Mouse (Mus musculus): ENCODE results near the gene Cmtr1.
"Not testable (repeated sequence)": the region's sequence is repeated elsewhere in the genome, so short reads cannot be mapped to it uniquely, and the experiment has no call there.

Gene Cmtr1

DNA sequence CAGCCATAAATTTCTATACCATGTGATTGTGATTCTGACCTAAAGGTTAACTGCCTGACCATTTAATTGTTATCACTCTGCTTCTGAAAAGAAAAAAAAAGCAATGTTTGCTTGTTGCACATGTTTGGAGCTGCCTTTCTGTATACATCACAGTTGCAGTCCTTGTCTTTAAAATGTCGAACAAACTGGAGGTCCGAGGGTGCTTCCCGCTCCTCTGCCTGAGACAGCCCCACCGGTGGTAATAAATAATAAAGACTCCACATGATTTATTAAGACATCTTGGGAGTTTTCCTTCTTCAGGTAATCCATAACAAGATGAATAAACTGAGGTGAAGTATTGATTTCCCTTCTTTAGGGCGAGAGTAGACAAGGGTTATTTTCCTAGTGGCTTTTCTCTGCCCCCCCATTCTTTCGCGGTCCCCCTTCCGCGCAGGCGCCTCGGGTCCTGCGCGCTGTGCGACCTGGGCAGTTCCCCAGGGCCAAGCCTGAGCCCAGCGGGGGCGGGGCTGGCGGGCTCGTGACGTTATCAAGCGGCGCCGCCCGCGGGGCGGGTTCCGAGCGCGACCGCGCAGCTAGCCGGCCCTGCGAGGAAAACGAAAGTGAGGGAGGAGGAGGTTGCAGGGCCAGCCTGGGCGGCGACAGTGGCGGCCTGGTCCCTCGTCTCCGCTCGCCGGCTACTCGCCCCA, at the start of gene Cmtr1:
TSS of gene Cmtr1 (plus strand) at position 520 of the 686 bp plus-strand sequence.
- peak; percentile 95 to 98 for DNase-seq

DNA sequence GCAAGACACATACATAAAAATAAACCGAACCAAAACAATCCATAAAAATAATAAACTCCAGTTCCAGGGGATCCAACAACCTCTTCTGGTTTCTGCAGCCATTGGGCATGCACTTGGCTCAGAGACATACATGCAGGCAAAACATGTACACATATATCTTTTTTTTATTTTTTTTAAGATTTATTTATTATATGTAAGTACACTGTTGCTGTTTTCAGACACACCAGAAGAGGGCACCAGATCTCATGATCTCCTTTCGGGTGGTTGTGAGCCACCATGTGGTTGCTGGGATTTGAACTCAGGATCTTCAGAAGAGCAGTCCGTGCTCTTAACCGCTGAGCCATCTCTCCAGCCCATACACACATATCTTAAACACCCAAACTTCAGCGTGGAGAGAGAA, 46.9 kb upstream of the Cmtr1 start:
- not testable (repeated sequence) for DNase-seq

DNA sequence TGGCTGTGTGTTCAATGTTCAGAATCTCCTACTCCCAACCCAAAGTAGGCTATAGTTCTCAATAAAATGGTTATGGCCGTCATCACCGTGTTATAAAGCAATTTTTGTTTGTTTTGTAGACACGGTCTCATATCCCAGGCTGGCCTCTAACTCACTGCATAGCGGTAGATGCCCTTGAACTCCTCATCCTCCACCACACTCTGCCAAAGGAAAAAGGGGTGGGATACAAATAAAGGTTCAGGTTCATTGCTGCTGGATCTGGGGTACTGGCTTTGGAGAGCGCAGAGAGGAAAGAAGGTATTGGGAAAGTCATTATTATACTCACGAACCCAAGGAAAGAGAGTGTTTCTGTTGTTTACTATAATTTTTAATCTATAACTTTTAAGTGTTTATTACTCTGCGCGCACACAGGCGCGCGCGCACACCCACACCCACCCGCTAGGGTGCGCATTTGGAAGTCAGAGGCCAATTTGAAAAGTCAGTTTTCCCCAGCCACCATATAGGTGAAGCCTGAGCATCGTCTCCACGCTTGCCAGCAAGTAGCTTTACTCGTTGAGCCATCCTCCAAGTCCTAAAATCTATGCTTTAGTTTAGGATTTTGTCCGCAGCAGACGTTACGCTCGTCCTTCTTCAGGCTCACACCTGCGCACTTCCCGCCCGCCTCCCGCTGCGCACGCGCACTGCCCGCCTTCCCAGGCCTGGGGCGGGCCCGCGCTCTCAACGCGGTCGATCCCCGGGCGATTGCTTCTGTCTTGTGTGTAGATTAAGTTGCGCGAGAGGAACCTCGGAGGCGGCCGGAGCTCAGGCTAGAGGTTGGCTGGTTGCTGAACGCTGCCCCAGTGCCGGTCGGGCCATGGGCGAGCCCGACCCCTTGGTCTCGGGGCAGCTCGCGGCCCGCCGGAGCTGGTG, 46.0 kb upstream of the Cmtr1 start, which contains the start of the genes Rnf8 and Gm28043:
TSS of gene Rnf8 (plus strand) at position 676 of the 909 bp plus-strand sequence.
TSS of gene Gm28043 (plus strand) at position 762 of the 909 bp plus-strand sequence.
- DNase-seq, result peak; percentile 94 to 96

DNA sequence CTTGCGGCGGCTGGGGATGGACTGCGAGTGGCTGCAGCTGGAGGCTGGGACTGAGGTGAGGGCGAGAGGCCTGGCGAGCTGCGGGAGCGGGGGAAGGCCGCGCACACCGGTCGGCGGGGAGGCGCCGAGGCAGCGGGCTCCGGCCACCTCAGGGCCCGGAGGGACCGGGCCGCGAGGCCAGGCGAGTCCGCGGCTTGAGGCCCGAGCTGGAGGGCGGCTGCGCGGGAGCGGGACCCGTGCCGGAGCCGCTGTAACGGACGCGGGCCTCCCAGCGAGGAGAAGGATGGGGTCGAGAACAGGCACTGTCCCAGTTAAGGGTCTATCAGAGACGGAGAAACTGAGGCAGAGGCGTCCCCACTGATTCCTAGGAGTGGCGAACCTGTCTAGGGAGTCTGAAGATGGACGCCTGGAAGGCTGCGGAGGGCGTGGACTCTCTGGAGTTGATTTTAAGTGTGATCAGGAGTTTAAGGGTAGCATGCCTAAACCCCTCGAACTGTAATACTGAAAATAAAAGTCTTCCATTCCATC, 45.3 kb upstream of the Cmtr1 start:
- no peak for DNase-seq

DNA sequence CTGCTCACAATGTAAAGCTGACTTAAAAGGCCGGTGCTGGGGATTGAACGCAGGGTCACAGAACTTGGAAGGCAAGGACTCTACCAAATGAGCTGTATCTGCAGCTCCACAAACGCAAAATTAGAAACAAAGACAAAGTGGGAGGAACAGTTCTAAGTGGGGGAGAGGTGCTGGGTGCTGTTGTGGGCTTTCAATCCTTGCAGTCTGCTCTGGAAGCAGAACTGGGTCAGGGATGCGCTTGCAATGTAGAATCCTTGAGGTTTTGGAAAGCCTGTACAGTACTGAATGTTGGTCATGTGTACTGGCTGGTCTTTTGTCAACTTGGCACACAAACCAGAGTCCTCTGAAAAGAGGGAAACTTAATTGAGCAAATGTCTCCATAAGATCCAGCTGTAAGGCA, 44.8 kb upstream of the Cmtr1 start:
- no peak for DNase-seq

DNA sequence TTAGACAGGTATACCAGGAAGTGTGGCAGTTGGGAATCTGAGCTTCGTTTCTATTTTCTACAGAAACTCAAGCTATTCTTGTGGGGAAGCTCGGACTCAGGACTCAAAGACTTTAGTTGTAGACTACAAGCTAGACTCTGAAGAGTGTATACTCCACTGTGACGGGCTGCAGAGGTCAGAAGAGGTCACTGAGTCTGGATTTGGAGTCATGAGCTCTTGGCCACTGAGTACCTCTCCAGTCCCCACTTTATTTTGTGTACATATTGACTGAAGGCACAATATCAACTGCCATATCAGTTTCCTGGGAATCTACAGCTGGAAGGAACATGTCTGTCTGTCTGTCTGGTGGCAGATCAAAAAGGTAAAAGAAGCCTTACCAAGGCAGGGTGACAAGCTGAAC, 41.2 kb upstream of the Cmtr1 start:
- DNase-seq, result no peak

DNA sequence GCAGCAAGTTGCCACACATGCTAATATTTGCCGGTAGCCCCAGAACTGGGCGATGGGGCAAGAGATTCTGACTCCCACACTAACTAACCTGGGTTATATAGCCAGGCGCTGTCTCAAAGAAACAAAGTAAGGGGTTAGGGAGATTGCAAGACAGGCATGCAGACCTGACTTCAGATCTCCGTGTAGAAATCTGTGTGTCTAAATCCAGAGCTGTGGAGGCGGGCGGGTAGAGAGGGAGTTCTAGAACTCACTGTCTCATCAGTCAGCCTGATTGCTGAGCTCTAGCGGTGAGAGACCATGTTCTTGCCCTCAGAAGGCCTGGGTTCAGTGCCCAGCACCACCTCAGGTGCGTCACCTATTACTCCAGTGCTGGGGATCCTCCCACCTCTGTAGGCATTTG, 36.9 kb upstream of the Cmtr1 start:
- DNase-seq, result no peak

DNA sequence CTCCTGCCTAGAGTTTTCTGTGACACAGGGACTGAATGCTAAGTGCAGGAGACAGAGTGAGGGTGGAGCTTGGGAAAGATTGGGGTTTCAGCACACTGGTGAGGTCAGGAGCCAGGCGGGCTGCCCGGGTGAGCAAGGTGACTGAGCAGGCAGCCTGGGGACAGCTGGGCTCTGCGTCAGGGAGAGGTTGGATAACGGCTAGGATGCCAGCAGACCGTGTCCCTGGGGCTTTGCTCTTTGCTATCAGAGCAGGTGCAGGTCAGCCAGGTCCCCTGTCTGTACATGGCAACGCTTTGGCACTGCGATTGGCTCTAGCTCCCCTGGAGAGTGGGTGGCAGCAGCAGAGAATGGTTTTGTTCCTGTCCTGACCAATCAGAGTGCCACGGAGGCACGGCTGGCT, 33.1 kb upstream of the Cmtr1 start:
- no peak for DNase-seq

DNA sequence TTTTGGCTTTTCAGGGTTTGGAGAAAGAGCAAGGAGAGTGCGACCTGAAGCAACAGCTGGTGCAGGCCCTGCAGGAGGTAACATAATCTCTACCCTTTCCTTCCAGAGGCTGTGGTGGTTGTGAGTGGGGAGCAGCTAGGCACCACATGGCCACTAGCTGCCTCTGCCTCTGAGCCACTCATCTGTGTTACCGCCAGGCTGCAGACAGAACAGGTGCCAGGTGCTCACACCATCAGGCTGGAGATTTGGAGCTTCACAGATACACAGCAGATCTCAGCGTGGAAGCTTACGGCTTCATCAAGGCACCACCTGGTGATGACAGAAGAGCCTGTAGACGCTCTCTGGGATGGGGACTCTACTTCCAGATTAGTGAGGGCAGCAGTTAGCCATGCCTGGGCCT, 31.4 kb upstream of the Cmtr1 start:
- DNase-seq, result peak; percentile 46 to 47

DNA sequence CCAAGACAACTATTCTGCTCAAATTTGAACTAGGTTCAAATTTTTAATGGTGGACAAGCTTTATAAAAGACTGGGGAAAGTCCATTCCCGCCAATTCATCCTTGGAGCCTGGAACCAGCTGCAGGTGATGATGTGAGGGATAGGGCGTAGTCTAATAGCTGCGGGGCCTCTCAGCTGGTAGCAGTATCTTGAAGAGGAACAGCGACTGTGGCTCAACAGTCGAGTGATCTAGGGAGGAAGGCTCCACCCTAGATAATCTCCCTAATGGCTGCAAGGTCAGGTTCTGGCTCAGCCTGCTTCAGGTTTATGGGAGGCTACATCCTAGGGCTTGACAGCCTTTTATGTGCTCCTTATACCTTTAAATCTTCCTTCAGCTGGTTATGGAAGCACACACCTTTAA, 30.8 kb upstream of the Cmtr1 start:
- no peak for DNase-seq

DNA sequence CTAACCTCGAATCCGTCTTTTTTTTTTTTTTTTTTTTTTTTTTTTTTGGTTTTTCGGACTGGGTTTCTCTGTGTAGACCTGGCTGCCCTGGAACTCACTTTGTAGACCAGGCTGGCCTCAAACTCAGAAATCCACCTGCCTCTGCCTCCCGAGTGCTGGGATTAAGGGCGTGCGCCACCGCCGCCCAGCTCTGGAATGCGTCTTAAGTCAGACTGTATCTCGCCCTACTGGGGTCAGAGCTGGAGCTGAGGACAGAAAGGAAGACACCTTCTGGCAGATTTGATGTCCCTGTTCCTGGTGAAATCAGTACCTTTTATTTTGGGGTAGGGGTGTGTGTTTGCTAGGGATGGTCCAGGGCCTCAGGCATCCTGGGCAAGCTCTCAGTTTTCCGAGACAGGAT, 28.1 kb upstream of the Cmtr1 start:
- no peak for DNase-seq

DNA sequence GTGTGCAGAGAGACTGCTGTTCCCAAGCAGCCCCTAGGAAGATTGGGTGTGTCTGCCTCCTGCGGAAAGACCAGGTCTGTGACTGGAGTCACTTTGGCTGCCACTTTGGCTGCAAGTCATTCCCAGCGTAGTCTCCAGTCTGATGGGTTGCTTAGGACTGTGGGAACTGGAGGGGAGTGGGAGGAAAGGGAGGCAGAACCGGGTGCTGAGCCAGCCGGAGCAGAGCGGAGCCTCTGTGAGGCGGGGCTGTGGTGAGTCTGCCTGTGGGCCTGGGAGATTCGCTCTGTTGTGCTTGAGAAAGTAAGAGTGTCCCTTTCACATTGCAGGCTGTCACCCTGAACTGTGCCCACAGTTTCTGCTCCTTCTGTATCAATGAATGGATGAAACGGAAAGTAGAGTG, 24.9 kb upstream of the Cmtr1 start:
- DNase-seq, result no peak

DNA sequence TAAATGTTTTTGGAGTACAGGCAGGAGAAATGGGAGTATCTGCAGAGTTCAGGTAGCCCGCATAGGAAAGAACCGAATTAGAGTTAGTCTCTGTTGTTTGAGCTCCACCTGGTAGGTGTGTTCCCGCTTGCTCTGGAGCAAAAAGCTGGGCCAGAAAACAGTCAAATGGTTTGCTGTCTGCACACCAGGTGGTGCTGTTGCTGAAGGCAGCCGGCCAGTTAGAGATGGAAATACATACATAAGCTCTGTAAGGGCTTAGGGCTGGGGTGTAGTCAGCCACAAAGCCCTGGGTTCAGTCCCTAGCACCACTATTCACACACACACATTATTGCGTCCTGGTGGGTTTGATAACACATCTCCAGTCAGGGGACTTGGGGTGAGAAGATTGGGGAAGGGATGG, 24.3 kb upstream of the Cmtr1 start:
- DNase-seq, result peak; percentile 75

DNA sequence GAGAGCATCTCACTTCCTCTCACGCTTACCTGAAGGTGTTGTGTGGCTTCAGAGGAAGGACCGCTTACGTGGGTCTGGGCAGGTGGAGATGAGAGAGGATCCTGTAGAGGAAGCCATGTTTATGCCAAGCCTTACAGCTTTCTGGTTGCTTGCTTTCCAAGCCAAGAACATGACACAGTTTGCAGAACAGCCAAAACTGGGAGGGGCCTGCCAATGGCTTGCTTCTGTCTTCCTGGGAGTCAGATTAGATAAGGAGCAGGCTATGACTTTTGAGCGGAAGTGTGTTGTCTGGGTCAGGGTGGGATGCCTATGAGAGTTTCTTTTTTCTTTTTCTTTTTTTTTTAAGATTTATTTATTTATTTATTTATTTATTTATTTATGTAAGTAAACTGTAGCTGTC, 23.0 kb upstream of the Cmtr1 start:
- no peak for DNase-seq

DNA sequence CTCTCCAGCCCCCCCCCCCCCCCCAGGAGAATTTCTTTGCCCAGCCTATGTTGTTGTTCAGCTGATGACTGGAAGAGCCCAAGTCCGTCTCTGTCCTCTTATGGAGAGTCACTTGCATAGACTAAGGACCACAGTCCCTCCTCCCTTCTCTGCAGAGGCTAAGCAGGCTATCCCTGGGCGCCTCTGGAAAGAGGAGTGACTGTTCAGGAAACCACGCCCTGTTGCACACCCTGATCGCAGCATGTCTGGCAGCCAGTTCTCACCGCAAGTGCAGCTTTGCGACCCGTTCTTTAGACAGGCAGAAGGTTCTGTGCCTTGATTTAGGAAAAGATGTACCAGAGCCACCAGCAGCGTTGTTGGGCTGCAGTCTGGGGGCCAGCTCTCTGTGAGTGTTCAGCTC, 22.5 kb upstream of the Cmtr1 start:
- no peak for DNase-seq

DNA sequence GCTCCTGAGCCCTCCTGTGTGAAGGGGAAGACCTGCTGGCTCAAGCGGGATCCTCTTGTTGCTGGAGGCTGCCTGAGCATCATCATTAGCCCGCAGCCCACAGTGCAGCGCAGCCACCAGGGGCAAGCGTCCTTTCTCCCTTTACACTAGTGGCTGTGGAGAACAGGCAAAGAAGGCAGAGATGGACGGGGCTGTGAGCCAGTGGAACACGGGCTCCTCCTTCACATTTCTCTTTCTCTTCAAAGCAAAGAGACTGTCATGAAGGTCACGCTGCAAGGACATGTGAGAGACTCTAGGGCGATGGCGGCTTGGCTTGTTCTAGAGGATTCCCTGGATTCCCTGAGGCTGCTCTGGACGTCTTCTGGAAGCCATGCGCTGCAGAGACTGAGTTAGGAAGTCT, 19.4 kb upstream of the Cmtr1 start:
- no peak for DNase-seq

DNA sequence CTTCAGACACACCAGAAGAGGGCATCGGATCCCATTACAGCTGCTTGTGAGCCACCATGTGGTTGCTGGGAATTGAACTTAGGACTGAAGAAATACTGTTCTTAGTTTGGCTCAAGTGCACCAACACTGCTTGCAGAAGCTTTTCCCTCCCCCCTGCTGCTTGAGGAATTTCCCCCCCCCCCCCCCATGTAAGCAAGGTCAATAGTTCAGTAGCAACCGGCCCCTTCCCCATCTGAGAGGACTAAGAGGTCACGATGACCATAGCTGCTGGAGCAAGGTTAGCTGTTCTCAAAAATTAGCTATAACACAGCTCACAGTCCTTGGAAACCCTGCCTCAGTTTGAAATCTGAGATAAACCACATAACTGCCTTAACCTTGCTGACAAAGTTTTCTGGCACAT, 18.2 kb upstream of the Cmtr1 start:
- DNase-seq, result no peak

DNA sequence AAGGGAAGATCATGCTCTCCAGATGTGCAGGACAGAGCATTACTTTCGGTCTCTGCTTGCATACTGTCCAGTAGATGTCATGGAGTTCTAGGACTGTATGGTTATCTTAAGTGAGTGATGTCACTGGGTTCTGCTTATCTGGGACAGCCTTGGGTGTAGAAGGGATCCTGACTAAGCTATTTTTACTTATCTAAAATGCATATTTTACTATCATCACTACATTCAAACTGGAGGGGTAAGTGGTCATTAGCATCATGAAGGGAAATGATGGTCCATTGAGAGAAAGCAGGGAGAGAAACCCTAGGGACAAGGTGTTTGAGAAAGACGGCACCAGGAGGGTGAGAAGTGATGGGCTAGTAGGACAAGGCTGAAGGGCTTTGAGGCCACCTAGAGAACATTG, 2.1 kb upstream of the Cmtr1 start:
- DNase-seq, result no peak

DNA sequence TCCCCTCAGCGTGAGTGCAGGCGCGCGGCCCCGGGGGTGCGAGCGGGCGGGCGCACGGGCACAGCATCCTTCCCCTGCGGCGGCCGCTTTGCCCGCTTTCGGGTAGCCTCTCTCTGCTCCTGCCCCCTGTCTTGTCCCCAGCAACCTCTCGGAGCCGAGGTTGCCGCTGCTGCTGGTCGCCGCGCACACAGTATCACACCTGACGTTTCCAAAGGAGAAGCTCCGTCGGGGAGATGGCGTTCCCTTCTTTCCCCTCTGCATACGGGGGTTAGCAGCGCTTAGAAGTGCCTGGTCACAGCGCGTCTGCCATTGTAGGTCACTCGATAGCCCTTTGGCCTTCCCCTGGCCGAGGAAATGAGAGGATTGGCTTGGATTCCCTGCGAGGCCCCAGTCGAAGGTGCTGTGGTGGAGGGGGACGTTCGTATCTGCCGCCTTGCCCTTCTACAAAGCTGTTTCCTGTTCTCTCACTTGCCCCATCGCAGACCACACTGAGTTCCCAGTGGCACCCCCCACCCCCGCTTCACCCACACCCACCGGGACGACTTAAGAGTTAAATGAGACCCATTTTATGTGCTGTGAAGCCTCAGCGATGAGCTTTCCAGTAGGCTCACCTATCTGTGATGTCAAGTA, 482 bp downstream of the Cmtr1 start:
- DNase-seq, result peak in 1 of 2 experiments; percentile 25

DNA sequence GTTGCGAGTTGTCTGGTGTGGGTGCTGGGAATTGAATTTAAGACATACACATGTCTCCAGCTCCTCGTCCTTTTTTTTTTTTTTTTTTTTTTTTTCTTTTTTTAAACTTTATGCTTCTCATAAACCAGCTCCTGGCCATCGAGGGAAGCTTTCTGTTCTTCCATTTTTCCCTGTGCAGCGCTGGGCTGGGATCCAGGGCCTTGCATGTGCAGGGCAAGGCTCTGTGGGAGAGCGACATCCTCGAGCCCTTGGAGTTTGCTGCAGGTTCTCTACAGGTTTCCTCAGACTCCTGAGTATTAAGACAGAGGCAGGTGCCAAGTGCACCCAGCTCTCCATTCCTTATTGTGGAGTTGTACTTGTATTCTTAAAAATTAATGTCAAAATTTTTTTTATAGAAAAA, 1.8 kb downstream of the Cmtr1 start:
- peak; percentile 35 to 42 for DNase-seq

DNA sequence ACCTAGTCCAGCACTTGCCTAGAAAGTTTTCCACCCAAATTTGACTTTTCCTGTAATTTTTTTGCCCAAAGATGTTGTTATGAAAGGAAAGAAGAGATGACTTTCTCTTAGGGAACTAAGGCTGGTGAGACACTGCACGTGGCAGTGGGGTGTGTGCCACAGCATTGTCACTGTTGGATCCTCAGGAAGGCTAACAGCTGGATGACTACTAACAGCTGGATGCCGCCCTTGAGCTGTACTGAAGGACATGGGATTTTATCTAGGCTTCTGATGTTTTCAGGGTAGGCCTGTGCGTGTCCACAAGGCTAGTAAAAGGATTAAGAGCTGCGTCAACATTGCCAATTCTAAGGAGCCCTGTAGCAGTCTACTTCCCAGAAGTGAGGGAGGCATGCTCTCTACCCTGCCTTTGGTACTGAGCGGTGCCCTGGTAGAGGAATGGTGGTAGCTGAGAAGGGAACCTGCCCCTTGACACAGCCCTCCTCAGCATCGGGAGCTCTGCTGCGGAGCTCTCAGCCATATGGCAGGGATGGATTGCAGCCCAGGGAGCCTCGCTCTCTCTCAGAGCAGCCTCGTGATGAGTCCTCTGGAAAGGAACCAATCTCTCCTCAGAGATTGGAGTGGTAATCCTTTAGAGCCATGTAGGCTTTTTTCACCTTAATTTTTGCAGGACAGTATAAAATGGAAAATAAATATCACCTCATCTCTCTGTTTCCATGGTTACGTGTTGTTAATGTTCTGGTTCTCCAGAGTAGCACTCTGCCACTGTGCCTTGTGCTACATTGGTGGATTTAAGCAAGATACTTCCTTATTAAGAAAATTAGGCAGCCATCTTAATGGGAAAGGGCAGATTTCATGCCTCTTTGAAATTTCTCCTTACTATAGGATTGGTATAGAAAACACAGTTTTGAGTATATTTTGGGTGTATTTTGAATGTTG, 7.9 kb downstream of the Cmtr1 start:
- peak; percentile 84 to 88 for DNase-seq

DNA sequence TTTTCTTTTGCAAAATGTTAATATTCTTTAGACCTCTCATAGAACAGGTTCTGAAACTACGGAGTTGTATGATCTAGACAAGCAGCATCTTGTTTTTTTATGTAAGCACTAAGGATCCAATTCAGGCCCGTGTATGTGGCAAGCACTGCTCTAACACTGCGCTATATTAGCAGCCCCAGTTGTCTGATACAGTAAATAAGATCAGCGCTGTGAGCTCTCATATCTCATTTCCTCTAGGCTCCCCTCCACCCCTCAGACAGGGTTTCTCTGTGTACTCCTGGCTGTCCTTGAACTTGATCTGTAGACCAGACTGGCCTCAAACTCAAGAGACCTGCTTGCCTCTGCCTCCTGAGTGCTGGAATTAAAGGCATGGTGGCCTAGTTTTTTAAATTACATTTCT, 8.6 kb downstream of the Cmtr1 start:
- DNase-seq, result no peak

All from cerebellum, postnatal 36 days (tissue).